Mouse (Mus musculus): Measurements from ENCODE around the gene Cdc42ep1.

Cdc42ep1 gene

DNA sequence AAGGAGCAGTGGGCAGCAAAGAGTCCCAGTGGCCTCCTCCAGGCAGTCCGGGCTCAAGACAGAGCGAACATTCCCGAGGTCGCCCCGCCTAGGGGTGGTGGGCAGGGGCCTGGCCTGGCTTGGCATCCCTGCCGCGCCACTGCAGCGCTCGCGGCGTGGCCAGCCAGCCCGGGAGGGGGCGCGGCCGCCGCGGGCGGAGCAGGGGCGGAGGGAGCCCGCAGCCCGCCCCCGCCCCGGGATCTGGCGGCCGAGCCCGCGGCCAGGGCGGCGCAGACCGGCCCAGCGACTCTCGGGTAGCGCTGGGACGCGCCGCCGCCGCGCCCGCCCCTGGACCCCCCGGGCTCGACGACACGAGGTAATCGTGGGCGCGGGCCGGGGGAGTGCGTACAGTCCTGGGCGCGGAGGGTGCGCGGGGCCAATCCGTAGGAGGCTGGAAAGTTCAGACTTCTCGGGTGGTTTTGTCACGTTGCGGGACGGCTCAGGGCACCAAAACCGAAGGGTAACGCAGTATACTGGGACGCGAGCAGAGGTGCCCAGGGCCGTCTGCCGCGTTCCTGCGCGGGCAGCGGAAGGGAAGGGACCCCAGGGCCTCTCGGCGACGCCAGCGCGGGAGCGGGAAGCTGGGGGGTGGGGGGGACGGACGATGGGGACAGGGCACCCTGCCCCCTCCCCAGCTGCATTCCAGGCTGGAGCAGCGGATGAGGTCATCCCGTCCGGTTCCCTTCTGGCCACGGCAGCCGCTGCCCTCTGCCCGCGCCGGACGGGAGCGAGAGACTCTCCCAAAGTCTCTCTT lies at the start of gene Cdc42ep1:
Cdc42ep1 (plus strand) TSS at position 254 of the 793 bp plus-strand sequence.
- peak; percentile 87 for DNase-seq (ENCODE audit: low spot score)

GRCm38 (mm10) chr15:78796196-78797059 lies 46.0 kb upstream of the Cdc42ep1 start:
- DNase-seq (ENCODE audit: low spot score): no peak

GRCm38 (mm10) chr15:78797060-78797329 lies 45.4 kb upstream of the Cdc42ep1 start:
- no peak for DNase-seq (ENCODE audit: low spot score)

- DNase-seq (ENCODE audit: low spot score): no peak
Observed at GRCm38 (mm10) chr15:78799029-78799428, 43.4 kb upstream of the Cdc42ep1 start.

- DNase-seq (ENCODE audit: low spot score): no peak
Observed at GRCm38 (mm10) chr15:78801571-78801970, 40.9 kb upstream of the Cdc42ep1 start.

GRCm38 (mm10) chr15:78801971-78802741 lies 40.3 kb upstream of the Cdc42ep1 start:
- DNase-seq (ENCODE audit: low spot score): peak; percentile 38

DNA sequence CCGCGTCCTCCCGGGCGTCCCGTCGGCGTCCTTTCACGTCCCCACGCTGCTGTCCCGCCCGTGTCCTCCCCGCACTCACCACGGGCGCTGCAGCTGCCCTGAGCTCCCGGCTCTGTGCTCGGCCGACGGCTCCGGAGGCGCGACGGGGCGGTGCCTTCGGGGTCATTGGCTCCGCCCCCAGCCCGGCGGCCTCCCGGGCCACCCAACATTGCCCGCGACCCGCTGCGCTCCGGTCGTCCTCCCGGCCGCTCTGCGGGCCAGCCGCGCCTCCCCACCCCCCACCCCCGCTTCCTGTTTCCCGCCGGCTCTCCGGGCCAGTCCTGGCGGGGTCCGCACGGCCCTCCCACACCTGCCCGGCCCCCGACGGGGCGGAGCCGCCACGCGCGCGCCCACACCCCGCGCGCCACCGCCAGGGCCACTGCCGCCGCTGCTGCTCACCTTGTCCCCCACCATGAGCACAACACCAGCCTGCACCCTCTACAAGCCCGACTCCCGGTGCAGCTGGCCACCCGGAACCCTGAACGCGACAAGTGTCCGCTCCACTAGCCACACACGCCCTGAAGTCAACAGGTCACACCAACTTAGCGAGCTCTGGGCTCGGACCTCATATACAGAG lies 39.5 kb upstream of the Cdc42ep1 start, which contains the start of gene Card10:
Card10 (minus strand) TSS at position 267 of the 616 bp plus-strand sequence.
- DNase-seq (ENCODE audit: low spot score): peak; percentile 58

GRCm38 (mm10) chr15:78803499-78803900 lies 38.9 kb upstream of the Cdc42ep1 start:
- DNase-seq (ENCODE audit: low spot score): peak; percentile 87

DNA sequence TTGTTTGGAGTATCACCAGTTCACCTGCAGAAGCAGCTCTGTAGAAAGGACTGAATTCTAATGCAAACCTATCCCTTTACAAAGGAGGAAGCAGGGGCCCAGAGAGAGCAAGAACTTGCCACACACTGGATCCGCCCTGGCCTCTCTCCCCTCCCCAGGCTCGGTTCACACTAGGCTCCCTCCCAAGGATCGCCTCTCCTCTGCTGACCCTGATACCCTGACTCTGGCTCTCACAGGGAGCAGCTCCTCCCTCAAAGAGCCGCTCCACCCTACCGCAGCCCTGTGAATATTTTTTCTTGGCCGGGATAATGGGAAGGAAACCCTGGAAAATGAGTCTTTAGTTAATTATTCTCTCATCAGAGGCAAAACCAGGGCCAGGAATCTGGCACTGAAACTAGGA lies 38.1 kb upstream of the Cdc42ep1 start:
- DNase-seq (ENCODE audit: low spot score): peak; percentile 31

GRCm38 (mm10) chr15:78805351-78805750 lies 37.1 kb upstream of the Cdc42ep1 start:
- DNase-seq (ENCODE audit: low spot score): no peak

DNA sequence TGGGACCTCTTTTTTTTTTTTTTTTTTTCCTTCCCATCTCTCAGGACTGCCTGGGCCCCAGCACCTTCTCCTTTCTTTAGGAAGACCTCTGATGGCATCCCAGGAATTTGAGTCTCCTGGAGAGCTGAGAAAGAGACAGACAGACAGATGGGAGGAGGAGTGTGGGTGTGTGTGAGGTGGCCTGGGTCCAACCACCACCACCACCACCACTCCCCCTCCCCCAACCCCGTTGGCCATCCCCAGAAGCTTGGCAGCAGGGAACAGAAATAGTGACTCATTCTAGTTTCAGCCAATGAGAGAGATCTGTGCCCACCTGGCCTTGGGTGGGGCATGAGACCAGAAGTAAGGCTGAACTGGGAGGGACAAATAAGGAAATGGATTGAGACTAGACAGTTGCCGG lies 35.8 kb upstream of the Cdc42ep1 start:
- no peak for DNase-seq (ENCODE audit: low spot score)

- no peak for DNase-seq (ENCODE audit: low spot score)
Observed at GRCm38 (mm10) chr15:78807141-78807540, 35.3 kb upstream of the Cdc42ep1 start.

DNA sequence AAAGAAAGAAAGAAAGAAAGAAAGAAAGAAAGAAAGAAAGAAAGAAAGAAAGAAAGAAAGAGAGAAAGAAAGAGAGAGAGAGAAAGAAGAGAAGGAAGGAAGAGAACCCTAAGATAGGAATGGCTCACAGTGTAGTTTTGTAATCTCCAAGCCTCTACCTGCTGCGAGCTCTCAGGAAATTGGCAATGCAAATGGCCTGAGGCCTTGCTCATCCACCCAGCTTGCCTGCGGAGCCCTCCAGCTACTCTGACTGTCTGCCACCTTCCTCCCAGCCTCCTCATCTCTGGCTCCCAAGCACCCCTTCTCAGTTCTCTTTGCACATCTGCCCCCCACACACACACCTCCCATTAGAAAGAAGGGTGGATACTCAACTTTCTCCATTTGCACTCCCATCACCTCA lies 33.4 kb upstream of the Cdc42ep1 start:
- DNase-seq (ENCODE audit: low spot score): no peak

DNA sequence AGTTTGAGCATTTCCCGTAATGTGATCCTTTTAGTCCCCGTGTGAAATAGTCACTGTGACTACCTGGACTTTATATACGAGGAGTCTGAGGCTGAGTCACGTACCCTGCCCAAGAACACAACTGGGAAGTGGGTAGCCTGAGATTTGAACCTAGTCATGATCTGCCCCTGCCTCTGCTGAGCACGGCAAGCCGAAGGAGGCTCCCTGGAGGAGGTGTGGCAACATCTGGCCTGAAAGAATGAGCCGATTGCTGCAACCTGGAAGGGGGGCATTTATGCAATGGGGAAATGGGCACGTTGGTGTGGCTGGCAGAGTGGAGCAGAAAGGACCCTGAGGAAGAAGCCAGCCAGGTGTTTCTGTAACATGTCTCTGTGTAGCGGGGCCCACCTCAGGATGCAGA lies 32.7 kb upstream of the Cdc42ep1 start:
- no peak for DNase-seq (ENCODE audit: low spot score)

- no peak for DNase-seq (ENCODE audit: low spot score)
Observed at GRCm38 (mm10) chr15:78810146-78810545, 32.3 kb upstream of the Cdc42ep1 start.

DNA sequence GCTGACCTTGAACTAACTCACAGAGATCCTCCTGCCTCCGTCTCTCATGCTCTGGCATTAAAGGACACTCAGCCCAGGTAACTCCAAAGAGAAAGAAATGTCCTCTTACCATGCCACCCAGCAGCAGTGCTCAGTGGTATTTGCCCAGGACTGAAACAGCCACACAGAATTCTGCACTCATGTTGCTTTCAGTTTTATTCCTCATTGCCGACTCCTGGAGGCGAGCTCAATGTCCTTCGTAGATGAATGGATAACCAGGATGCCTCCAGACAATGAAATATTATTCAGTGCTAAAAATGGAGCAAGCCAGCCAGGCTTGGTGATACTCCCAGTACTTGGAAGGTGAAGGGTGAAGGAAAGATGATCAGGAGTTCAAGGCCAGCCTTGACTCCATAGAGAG lies 28.8 kb upstream of the Cdc42ep1 start:
- no peak for DNase-seq (ENCODE audit: low spot score)

- DNase-seq (ENCODE audit: low spot score): peak; percentile 87
Observed at GRCm38 (mm10) chr15:78815314-78816073, 26.9 kb upstream of the Cdc42ep1 start.

- DNase-seq (ENCODE audit: low spot score): no peak
Observed at GRCm38 (mm10) chr15:78816074-78816391, 26.4 kb upstream of the Cdc42ep1 start.

DNA sequence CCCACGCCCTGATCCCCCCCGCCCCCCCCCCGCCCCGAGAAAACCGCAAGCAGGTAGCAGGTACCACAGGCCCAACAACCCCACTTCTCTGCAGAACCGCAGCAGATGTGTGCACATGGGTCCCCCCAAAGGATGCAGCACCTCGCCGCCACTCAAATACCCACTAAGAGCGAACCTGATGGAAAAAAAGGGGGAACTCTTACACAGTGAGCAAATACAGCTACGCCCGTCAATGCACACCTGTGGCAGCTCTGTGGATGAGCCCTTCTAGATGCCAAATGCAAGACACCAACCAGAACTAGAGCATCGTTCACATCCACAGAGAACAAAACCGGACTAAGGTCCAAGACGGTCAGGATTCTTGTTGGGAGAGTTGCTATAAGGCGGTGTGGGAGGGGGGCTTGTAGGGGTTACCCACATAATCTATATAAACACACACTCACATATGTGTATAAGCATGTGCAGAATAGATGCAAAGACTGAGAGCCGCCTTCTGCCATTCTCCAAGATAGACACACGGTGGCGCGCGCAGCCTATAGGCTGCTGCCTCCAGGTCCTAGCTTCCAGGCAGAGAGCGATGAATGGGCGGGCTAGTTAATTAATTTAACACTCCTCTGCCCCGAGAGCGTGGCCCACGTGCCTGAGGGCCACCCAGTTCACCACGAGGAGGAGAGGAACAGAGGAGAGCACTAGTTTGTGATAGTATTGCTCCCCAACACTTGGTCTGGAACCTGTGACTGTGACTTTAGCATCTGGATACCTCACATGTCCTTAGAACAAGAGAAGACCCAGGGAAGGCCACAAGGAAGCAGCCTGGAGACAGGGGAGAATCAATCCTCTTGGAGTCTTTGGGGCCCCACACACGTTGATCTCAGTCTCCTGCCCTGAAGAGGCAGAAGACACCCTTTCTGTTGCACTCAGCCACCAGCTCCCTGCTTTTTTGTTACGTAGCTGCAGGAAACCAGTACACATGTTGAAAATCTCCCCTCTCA lies 15.9 kb upstream of the Cdc42ep1 start:
- DNase-seq (ENCODE audit: low spot score): peak; percentile 78

GRCm38 (mm10) chr15:78828315-78828714 lies 14.1 kb upstream of the Cdc42ep1 start:
- no peak for DNase-seq (ENCODE audit: low spot score)
